ENCODE assay signal across 14 mouse cellular contexts in genomic region chr10:117203558-117203981, GRCm38 (mm10). TPM values are rescaled to one million over a fixed set of nuclear protein-coding genes. Genes with fewer than 3 reads are reported as not detected.
DNase-seq lines count a peak whose midpoint lies in the region; ATAC-seq lines count a peak whose summit lies in the region.
"Had no signal": no experiment of that assay in that cellular context is flagged by ENCODE, and none has a peak within 500 bp of the region (broad histone marks: within the 10 kb centered on the region; RNA-seq: fewer than 3 reads in every experiment).

No protein-coding gene starts in this region.

- no peak overlapping the region for H3K4me3 ChIP-seq in heart, embryonic 16.5 days (ENCODE audit: low read length)
- no peak overlapping the region for H3K4me3 ChIP-seq in heart, embryonic 12.5 days

- no peaks in the 10 kb centered on the region for H3K36me3 ChIP-seq in heart, embryonic 16.5 days (ENCODE audit: control insufficient read depth, insufficient read depth)
- no peaks in the 10 kb centered on the region for H3K36me3 ChIP-seq in heart, embryonic 12.5 days

- H3K9ac ChIP-seq in heart, embryonic 16.5 days (ENCODE audit: low read length), result no peak overlapping the region
- no peak overlapping the region for H3K9ac ChIP-seq in heart, embryonic 12.5 days

- 0 out of 2 replicates have a peak, but pooled peaks cover 2% of the 10 kb centered on the region for H3K4me1 ChIP-seq in heart, embryonic 16.5 days (ENCODE audit: control insufficient read depth, insufficient read depth, low read length)
- H3K4me1 ChIP-seq in heart, embryonic 12.5 days (replicated peaks), result peaks cover 22% of the 10 kb centered on the region

- ATAC-seq in heart, embryonic 16.5 days (replicated peaks; ENCODE audit: extremely low read depth, insufficient read depth, low FRiP score), result peak; percentile 59; the same call in 1 of the 2 replicates
- ATAC-seq in heart, embryonic 12.5 days (ENCODE audit: insufficient number of reproducible peaks, low FRiP score), result no peak
- peak; percentile 93 for ATAC-seq in granulocyte monocyte progenitor cell, adult 5-6 weeks (replicated peaks; ENCODE audit: poor library complexity, severe bottlenecking)
- ATAC-seq: midbrain, embryonic 16.5 days had no signal

- DNase-seq in 3T3-L1 (ENCODE audit: low read depth, low spot score) (peak; percentile 90), NIH3T3 (ENCODE audit: low read depth) (peak; percentile 91)
- DNase-seq in cerebellum, postnatal 36 days, result no peak
- DNase-seq in frontal cortex, postnatal 14 days (ENCODE audit: low spot score in 2 of 2), result no peak
- no peak for DNase-seq in T-cell, adult 2 months (ENCODE audit: low spot score)
- DNase-seq: kidney, adult 8-10 months had no signal

- no peak overlapping the region for H3K4me2 ChIP-seq in heart, embryonic 16.5 days (ENCODE audit: low read depth, low read length)
- no peak overlapping the region for H3K4me2 ChIP-seq in heart, embryonic 12.5 days
- H3K4me2 ChIP-seq: liver, embryonic 11.5 days had no signal

- 64% methylated on average over 2 of the region's 2 CpGs for WGBS in heart, embryonic 16.5 days
- 65% methylated on average over 2 of the region's 2 CpGs for WGBS in heart, embryonic 12.5 days

- H3K27me3 ChIP-seq in heart, embryonic 16.5 days (ENCODE audit: control insufficient read depth, insufficient read depth, low read length), result no peaks in the 10 kb centered on the region
- H3K27me3 ChIP-seq in heart, embryonic 12.5 days (replicated peaks), result no peaks in the 10 kb centered on the region

- H3K27ac ChIP-seq in heart, embryonic 16.5 days (ENCODE audit: low read length), result no peak overlapping the region
- no peak overlapping the region for H3K27ac ChIP-seq in heart, embryonic 12.5 days (ENCODE audit: poor library complexity, severe bottlenecking)

- no peaks in the 10 kb centered on the region for H3K9me3 ChIP-seq in heart, embryonic 16.5 days (replicated peaks; ENCODE audit: control insufficient read depth, low read length)
- H3K9me3 ChIP-seq in heart, embryonic 12.5 days (replicated peaks), result no peaks in the 10 kb centered on the region

RNA-seq across cellular contexts. Expression of gene Yeats4, which starts 20.7 kb away (rescaled TPM):
- 40.8 and 54.8 TPM in 2 replicates for polyA plus RNA-seq in heart, embryonic 16.5 days (2015; fragmentation: Nextera tagmentation; extraction: Ambion mirVana)
- 64.1 and 66.2 TPM in 2 replicates for polyA plus RNA-seq in heart, embryonic 12.5 days (2016; fragmentation: Nextera tagmentation; extraction: Ambion mirVana)
- total RNA-seq in granulocyte monocyte progenitor cell, adult 5-6 weeks (2014; fragmentation: Nextera tagmentation), result 54.8 and 84.5 TPM in 2 replicates
- total RNA-seq in granulocyte monocyte progenitor cell, adult 5-6 weeks (2017), result 94.3 and 101 TPM in 2 replicates

RNA-seq across cellular contexts. Expression of gene 9530003J23Rik, which starts 34.9 kb away (rescaled TPM):
- not detected in 2 replicates for polyA plus RNA-seq in heart, embryonic 16.5 days (2015; fragmentation: Nextera tagmentation; extraction: Ambion mirVana)
- polyA plus RNA-seq in heart, embryonic 12.5 days (2016; fragmentation: Nextera tagmentation; extraction: Ambion mirVana), result not detected in 2 replicates
- not detected in 2 replicates for total RNA-seq in granulocyte monocyte progenitor cell, adult 5-6 weeks (2014; fragmentation: Nextera tagmentation)
- total RNA-seq in granulocyte monocyte progenitor cell, adult 5-6 weeks (2017), result not detected in 2 replicates
- total RNA-seq: layer of hippocampus, postnatal 14 days had no signal
- polyA plus RNA-seq: forebrain, embryonic 11.5 days; liver, embryonic 11.5 days; midbrain, embryonic 16.5 days; small intestine, adult 2 months had no signal

RNA-seq across cellular contexts. Expression of gene Frs2, which starts 55.2 kb away (rescaled TPM):
- 16.1 and 17.5 TPM in 2 replicates for polyA plus RNA-seq in heart, embryonic 16.5 days (2015; fragmentation: Nextera tagmentation; extraction: Ambion mirVana)
- 23.4 and 25.0 TPM in 2 replicates for polyA plus RNA-seq in heart, embryonic 12.5 days (2016; fragmentation: Nextera tagmentation; extraction: Ambion mirVana)
- total RNA-seq in granulocyte monocyte progenitor cell, adult 5-6 weeks (2014; fragmentation: Nextera tagmentation), result 32.6 and 36.4 TPM in 2 replicates
- total RNA-seq in granulocyte monocyte progenitor cell, adult 5-6 weeks (2017), result 12.1 and 12.9 TPM in 2 replicates

Comparison
In these comparisons a context has a peak if more than half of its experiments do, and no peak if none do; other contexts are left out.
1. DNase-seq: peak in 3T3-L1 (single experiment) and NIH3T3 (single experiment); none in cerebellum, postnatal 36 days (0 of 2), frontal cortex, postnatal 14 days (0 of 2) and T-cell, adult 2 months (single experiment).